Mouse (Mus musculus) midbrain, embryonic 11.5 days (tissue): ENCODE data around the gene Capza2. TPM values are rescaled to one million over a fixed set of nuclear protein-coding genes. Genes with fewer than 3 reads are reported as not detected.

ENCODE experiments used
- ATAC-seq: fragments of 200-750 bp; cut with Nextera tagmentation; 2 replicates; pipeline ENCODE4 v1.8.0; 2017; ENCODE audit warnings: moderate TSS enrichment, moderate library complexity; ENCODE audit not compliant: low FRiP score
- DNase-seq: peaks from one replicate; pipeline ENCODE4 v3.0.0; 2015; ENCODE audit warnings: low spot score; ENCODE audit errors: missing footprints
- H3K27ac ChIP-seq: fragments of 300-500 bp; sonication (generic); 2 replicates; pipeline ENCODE4 v1.5.1; 2014; ENCODE audit warnings: low read depth, low read length
- H3K27me3 ChIP-seq: fragments of 300-500 bp; sonication (generic); 2 replicates; pipeline ENCODE4 v1.6.1; 2014; ENCODE audit warnings: mild to moderate bottlenecking, low read length, moderate library complexity, mixed read lengths; ENCODE audit not compliant: control insufficient read depth, insufficient read depth
- H3K36me3 ChIP-seq: fragments of 300-500 bp; sonication (generic); 2 replicates; pipeline ENCODE4 v1.6.1; 2014; ENCODE audit warnings: mild to moderate bottlenecking, low read length, moderate library complexity, mixed read lengths; ENCODE audit not compliant: control insufficient read depth, insufficient read depth
- H3K4me1 ChIP-seq: fragments of 300-500 bp; sonication (generic); 2 replicates; pipeline ENCODE4 v1.6.1; 2014; ENCODE audit warnings: low read length; ENCODE audit not compliant: control insufficient read depth, insufficient read depth
- H3K4me2 ChIP-seq: fragments of 300-500 bp; sonication (generic); 2 replicates; pipeline ENCODE4 v1.6.1; 2014; ENCODE audit warnings: mild to moderate bottlenecking, moderate library complexity
- H3K4me3 ChIP-seq: fragments of 300-500 bp; sonication (generic); 2 replicates; pipeline ENCODE4 v1.5.1; 2014; ENCODE audit warnings: low read depth, low read length
- H3K9ac ChIP-seq: fragments of 300-500 bp; sonication (generic); 2 replicates; pipeline ENCODE4 v1.6.1; 2014; ENCODE audit warnings: low read length
- H3K9me3 ChIP-seq: fragments of 300-500 bp; sonication (generic); 2 replicates; pipeline ENCODE4 v1.6.1; 2016; ENCODE audit warnings: low read length; ENCODE audit not compliant: control insufficient read depth
- WGBS: fragments of 180-500 bp; shearing (Covaris S2); extraction: QIAGEN DNeasy Blood & Tissue Kit; methylation state at CpG from one replicate; pipeline ENCODE4 v1.1.7; 2014; 5-methylcytosine and 5-hydroxymethylcytosine counted together
- polyA plus RNA-seq: library from polyadenylated mRNA; unstranded; fragments of >200 nt; fragmentation: Nextera tagmentation; extraction: Ambion mirVana; gene quantifications from 2 replicates; pipeline ENCODE4 v1.2.1, GENCODE M21; 2014

Gene Capza2
- polyA plus RNA-seq, 1 experiment from 2014 or later = 278 TPM

GRCm38 (mm10) chr6:17636764-17637170, 733 bp downstream of the Capza2 start:
- H3K9me3 ChIP-seq = no peaks in the 10 kb centered on the region
- peak overlapping the region; percentile 92 for H3K27ac ChIP-seq
- DNase-seq = peak; percentile 99
- peak overlapping the region; percentile 96 for H3K9ac ChIP-seq
- H3K36me3 ChIP-seq = no peaks in the 10 kb centered on the region
- peak overlapping the region; percentile 49; the same call in 1 of the 2 replicates for H3K4me2 ChIP-seq
- H3K4me1 ChIP-seq = peaks cover 6% of the 10 kb centered on the region; the same call in 1 of the 2 replicates
- under 1% methylated on average over 26 of the region's 45 CpGs for WGBS
- peak overlapping the region; percentile 94 for H3K4me3 ChIP-seq
- ATAC-seq = peak; percentile 97
- H3K27me3 ChIP-seq = no peaks in the 10 kb centered on the region

GRCm38 (mm10) chr6:17637205-17638203, 1.5 kb downstream of the Capza2 start:
- Histone ChIP-seq H3K27me3 (no peaks in the 10 kb centered on the region), H3K36me3 (no peaks in the 10 kb centered on the region), H3K4me3 (peak overlapping the region; percentile 94), H3K4me2 (peak overlapping the region; percentile 49), H3K4me1 (peaks cover 6% of the 10 kb centered on the region; the same call in 1 of the 2 replicates), H3K9me3 (no peaks in the 10 kb centered on the region), H3K9ac (peak overlapping the region; percentile 96), H3K27ac (peak overlapping the region; percentile 92)
- peak; percentile 89 for ATAC-seq
- DNase-seq = peak; percentile 91
- under 1% methylated on average over 37 of the region's 62 CpGs for WGBS

GRCm38 (mm10) chr6:17640031-17640430, 4.0 kb downstream of the Capza2 start:
- Histone ChIP-seq H3K4me2 (no peak overlapping the region), H3K9me3 (no peaks in the 10 kb centered on the region), H3K27me3 (no peaks in the 10 kb centered on the region), H3K27ac (no peak overlapping the region), H3K9ac (no peak overlapping the region), H3K4me1 (peaks cover 6% of the 10 kb centered on the region; the same call in 1 of the 2 replicates), H3K4me3 (no peak overlapping the region), H3K36me3 (no peaks in the 10 kb centered on the region)
- WGBS = 93% methylated on average over 9 of the region's 9 CpGs
- ATAC-seq (no peak), DNase-seq (no peak)

- H3K9me3 ChIP-seq = no peaks in the 10 kb centered on the region
- 66% methylated on average over 3 of the region's 3 CpGs for WGBS
- H3K27me3 ChIP-seq = no peaks in the 10 kb centered on the region
Measured at GRCm38 (mm10) chr6:17642739-17643138, 6.7 kb downstream of the Capza2 start.

GRCm38 (mm10) chr6:17646107-17646506, 10.1 kb downstream of the Capza2 start:
- H3K9me3 ChIP-seq = no peaks in the 10 kb centered on the region

More at GRCm38 (mm10) chr6:17642739-17643138, 6.7 kb downstream of the Capza2 start:
- Histone ChIP-seq H3K4me1 (peaks cover 6% of the 10 kb centered on the region; the same call in 1 of the 2 replicates), H3K4me2 (no peak overlapping the region), H3K9ac (no peak overlapping the region), H3K4me3 (no peak overlapping the region), H3K27ac (no peak overlapping the region), H3K36me3 (no peaks in the 10 kb centered on the region)
- DNase-seq (peak; percentile 56), ATAC-seq (no peak)

GRCm38 (mm10) chr6:17652132-17652531, 16.1 kb downstream of the Capza2 start:
- 90% methylated on average over 2 of the region's 2 CpGs for WGBS
- Histone ChIP-seq H3K4me1 (no peaks in the 10 kb centered on the region), H3K27ac (no peak overlapping the region), H3K4me3 (no peak overlapping the region), H3K36me3 (no peaks in the 10 kb centered on the region), H3K4me2 (no peak overlapping the region), H3K9me3 (no peaks in the 10 kb centered on the region), H3K9ac (no peak overlapping the region), H3K27me3 (no peaks in the 10 kb centered on the region)
- no peak for ATAC-seq
- DNase-seq = no peak

More at GRCm38 (mm10) chr6:17646107-17646506, 10.1 kb downstream of the Capza2 start:
- Histone ChIP-seq H3K4me2 (no peak overlapping the region), H3K9ac (no peak overlapping the region), H3K4me1 (no peaks in the 10 kb centered on the region), H3K27me3 (no peaks in the 10 kb centered on the region), H3K36me3 (no peaks in the 10 kb centered on the region), H3K4me3 (no peak overlapping the region), H3K27ac (no peak overlapping the region)
- ATAC-seq (no peak), DNase-seq (no peak)
- 80% methylated on average over 3 of the region's 3 CpGs for WGBS

GRCm38 (mm10) chr6:17655080-17655479, 19.0 kb downstream of the Capza2 start:
- H3K4me1 ChIP-seq = no peaks in the 10 kb centered on the region
- no peaks in the 10 kb centered on the region for H3K36me3 ChIP-seq
- no peak overlapping the region for H3K4me3 ChIP-seq
- H3K27ac ChIP-seq = no peak overlapping the region
- no peak overlapping the region for H3K4me2 ChIP-seq
- DNase-seq (no peak), ATAC-seq (no peak)
- no peak overlapping the region for H3K9ac ChIP-seq
- no peaks in the 10 kb centered on the region for H3K9me3 ChIP-seq
- no peaks in the 10 kb centered on the region for H3K27me3 ChIP-seq
- WGBS = 96% methylated on average over 2 of the region's 2 CpGs

GRCm38 (mm10) chr6:17657308-17657707, 21.3 kb downstream of the Capza2 start:
- DNase-seq (no peak), ATAC-seq (no peak)
- Histone ChIP-seq H3K9ac (no peak overlapping the region), H3K36me3 (no peaks in the 10 kb centered on the region), H3K27ac (no peak overlapping the region), H3K27me3 (no peaks in the 10 kb centered on the region), H3K4me3 (no peak overlapping the region), H3K9me3 (no peaks in the 10 kb centered on the region), H3K4me1 (no peaks in the 10 kb centered on the region), H3K4me2 (no peak overlapping the region)
- 95% methylated on average over 1 of the region's 1 CpGs for WGBS

GRCm38 (mm10) chr6:17665348-17665747, 29.3 kb downstream of the Capza2 start:
- no peak for ATAC-seq
- H3K36me3 ChIP-seq = peaks cover 10% of the 10 kb centered on the region; the same call in 1 of the 2 replicates

More at GRCm38 (mm10) chr6:17665348-17665747, 29.3 kb downstream of the Capza2 start:
- Histone ChIP-seq H3K4me3 (no peak overlapping the region), H3K27me3 (no peaks in the 10 kb centered on the region), H3K9ac (no peak overlapping the region), H3K27ac (no peak overlapping the region), H3K4me1 (no peaks in the 10 kb centered on the region), H3K9me3 (no peaks in the 10 kb centered on the region), H3K4me2 (no peak overlapping the region)
- WGBS = 97% methylated on average over 7 of the region's 7 CpGs
- no peak for DNase-seq
